Mouse (Mus musculus) heart, postnatal 10 days (tissue): ENCODE measurements around the gene B4galt1. TPM values are rescaled to one million over a fixed set of nuclear protein-coding genes. Genes with fewer than 3 reads are reported as not detected.

Experiments
- DNase-seq, 2 experiments: peaks; one replicate each; pipeline ENCODE4 v3.0.0; 2021
- intact Hi-C: fragments of 180-260 bp; cut with DNase I; formaldehyde crosslinking; loops from one replicate; pipeline ENCODE4 v1.15.1; 2025
- total RNA-seq, 2 experiments: library from RNA; stranded (reverse); gene quantifications; 2 replicates each; pipeline ENCODE4 v1.2.3; 2021

Gene B4galt1
- total RNA-seq, 2 experiments from 2014 or later: 95.5 to 103 TPM

- intact Hi-C loops: no loop called here
- DNase-seq: peak; percentile 83 to 86
Observed at GRCm38 (mm10) chr4:40844811-40845751, 8.7 kb downstream of the B4galt1 start.

DNA sequence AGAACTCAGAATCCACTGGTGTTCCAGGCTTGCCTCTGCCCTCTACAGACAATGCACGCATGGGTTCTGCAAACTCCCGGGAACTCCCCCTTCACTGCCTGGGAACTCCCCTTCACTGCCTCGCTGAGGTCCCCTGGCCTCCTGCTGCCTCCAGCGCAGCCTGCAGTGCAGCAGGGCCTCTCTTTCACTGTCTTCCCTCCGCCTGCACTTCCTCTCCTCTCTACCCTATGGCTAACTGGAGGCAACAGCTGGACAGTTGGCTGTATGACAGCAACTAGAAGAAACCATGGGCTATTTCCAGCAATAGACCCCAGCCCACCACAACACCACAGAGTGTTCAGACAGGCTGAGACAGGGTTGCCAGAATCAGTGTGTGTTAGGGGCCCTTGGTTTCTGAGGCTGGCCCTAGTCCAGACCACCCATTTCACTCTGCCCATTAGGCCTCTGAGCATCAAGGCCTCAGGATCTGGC is 9.5 kb downstream of the B4galt1 start:
- intact Hi-C loops: no loop called here
- peak; percentile 74 to 77 for DNase-seq

DNA sequence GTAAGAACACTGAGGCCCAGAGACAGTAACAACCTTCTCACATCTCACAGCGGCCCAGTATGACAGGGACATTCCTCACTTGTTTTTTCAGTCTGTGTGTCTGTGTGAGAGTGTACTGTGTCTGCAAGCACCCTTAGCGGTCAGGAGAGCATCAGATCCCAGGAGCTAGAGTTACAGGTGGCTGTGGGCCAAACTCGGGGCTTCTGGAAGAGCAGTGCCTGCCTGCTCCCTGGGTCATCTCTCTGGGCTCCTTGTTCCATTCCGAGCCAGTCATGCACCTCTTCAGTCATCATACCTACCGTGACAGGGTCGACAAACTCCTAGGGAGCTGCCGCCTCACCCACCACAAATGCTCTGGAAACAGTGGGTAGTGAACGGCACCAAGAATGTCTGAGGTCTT is 10.1 kb downstream of the B4galt1 start:
- intact Hi-C loops: no loop called here
- DNase-seq: peak in 1 of 2 experiments; percentile 42

GRCm38 (mm10) chr4:40840448-40840847 is 13.4 kb downstream of the B4galt1 start:
- intact Hi-C loops: no loop called here

DNA sequence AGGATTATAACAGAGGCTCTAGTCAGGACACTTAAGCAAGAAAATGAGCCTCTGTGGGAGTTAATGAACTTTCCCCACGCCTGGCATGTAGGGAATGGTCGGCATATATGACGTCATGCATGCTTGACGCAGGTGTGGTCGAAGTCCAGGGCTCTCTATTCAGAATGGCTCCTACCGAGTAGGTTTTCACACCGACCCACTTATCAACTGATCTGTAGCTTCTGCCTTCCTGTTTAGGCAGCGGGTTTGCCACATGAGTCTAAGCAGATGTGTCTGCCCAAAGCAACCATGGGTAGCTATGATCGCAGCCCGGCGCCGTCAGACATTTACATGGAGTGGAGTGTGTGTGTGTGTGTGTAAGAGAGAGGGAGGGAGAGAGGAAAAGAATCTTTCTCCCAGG is 14.6 kb downstream of the B4galt1 start:
- no peak for DNase-seq
- intact Hi-C loops: no loop called here

More at GRCm38 (mm10) chr4:40840448-40840847, 13.4 kb downstream of the B4galt1 start:
- no peak for DNase-seq

DNA sequence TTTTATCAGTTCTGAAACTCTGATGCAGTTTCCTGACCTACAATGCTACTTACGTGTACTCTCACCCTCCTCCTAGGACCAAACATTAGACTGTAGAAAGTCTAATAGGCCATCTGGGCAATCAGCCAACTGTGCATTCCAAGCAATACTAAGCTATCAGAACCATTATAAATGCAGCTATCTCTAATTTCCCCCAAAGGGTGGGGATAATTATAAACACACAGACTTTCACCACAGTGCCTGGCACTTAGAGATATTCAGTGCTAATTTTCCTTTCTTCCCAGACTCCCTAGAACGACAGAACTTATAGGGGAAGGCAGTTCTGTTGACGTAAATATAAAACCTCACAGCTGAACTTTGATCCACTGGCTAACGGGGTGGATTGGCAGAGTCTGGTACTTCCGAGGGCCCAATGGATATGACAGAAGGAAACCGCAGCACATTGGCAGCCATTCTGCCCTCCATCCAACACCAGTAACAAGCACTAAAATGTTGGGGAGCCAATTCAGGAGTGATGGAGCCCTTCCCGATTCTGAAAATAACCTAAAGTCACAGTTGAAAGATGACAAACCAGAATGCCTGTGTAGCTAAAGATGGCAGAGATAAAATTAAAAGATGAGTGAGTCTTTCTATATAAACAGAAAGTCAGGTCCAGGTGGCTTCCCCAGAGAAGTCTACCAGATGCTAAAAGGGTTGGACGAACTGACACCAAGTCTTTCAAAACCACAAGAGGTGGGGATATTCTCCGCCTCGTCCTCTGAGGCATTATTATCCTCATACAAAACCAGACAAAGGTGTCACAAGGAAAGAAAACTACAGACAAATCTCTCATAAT is 16.1 kb downstream of the B4galt1 start:
- intact Hi-C loops: no loop called here
- peak; percentile 70 to 80 for DNase-seq

- no peak for DNase-seq
- intact Hi-C loops: no loop called here
Observed at GRCm38 (mm10) chr4:40837008-40837407, 16.8 kb downstream of the B4galt1 start.

DNA sequence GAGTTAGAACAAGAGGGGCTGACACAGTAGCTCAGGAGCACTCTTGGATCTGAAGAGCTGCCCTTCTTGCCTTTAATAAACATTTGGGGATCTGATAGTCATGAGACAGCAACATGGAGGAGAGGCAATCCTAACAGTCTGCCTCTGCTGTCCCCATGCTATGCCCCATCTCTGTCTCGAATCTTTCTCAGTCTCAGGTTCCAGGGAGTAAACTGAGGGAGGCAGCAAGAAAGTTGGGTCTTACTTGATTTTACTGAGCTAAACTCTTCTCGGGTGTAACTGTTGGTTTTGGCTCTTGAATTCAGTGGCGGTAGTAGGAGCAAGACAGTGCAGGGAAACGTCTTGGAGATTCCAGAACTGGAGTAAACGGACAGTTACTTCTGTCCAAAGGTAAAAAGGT is 18.9 kb downstream of the B4galt1 start:
- DNase-seq: no peak
- intact Hi-C loops: no loop called here

DNA sequence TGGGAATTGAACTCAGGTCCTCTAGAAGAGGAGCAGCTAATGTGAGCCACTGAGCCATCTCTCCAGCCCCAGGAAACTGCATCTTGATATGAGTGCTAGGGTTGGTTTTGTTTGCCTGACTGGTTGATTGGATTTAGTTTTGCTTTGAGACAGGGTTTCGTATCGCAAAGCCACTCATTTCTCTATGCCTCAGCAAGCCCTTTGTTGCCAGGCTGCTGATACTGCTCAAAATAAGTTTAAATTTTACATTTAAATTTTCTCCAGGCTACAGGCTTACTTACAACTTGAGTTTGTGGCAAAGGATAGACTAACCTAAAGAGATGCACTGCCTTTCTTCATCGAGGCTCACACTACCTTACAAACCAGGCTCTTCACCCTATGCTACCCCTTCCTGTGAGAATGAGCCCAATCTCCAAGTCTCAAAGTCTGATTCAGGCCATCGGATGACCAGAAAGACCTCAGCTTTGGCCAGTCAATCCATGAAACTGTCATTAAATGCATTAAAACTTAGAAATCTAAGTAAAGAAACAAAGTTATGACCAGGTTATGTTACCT is 19.5 kb downstream of the B4galt1 start:
- intact Hi-C loops: no loop called here
- DNase-seq: no peak

DNA sequence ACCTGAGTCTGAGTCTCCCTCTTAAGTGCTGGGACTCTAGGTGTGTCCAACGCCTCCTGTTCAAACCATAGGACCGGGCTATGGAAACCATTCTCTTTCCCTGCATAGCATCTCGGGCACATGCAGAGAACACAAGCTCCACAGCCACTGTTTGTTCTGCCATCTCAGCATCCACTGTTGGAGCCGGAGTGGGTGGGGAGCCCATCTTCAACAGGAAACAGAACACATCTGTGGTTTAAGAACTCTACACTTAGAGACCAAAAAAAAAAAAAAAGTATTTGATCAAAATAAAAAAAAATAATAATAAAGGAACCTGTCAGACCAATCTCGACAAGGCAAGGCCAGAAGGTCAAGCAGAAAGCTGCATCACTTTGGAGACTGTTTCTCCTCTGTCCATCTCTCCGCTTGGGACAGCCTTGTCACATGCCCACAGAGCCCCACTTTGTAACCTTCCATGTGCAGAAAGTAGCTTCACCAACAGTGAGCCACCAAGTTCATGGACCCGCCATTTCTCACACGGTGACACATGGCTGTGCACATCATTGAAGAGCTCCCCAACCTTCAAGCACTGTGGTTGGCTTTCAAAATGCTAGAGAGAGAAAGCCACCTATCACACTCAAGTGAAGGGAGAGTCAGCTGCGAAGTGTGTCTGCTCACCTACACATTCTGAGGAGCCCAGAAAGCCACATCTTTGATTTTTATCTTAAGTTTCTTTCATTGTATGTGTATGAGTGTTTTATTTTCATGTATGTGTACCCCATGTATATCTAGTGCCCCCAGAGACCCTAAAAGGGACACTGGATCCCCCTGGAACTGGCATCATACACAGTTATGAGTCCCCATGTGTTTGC is 20.2 kb downstream of the B4galt1 start:
- no peak for DNase-seq
- intact Hi-C loops: no loop called here

GRCm38 (mm10) chr4:40830530-40830929 is 23.3 kb downstream of the B4galt1 start:
- no peak for DNase-seq
- intact Hi-C loops: no loop called here

DNA sequence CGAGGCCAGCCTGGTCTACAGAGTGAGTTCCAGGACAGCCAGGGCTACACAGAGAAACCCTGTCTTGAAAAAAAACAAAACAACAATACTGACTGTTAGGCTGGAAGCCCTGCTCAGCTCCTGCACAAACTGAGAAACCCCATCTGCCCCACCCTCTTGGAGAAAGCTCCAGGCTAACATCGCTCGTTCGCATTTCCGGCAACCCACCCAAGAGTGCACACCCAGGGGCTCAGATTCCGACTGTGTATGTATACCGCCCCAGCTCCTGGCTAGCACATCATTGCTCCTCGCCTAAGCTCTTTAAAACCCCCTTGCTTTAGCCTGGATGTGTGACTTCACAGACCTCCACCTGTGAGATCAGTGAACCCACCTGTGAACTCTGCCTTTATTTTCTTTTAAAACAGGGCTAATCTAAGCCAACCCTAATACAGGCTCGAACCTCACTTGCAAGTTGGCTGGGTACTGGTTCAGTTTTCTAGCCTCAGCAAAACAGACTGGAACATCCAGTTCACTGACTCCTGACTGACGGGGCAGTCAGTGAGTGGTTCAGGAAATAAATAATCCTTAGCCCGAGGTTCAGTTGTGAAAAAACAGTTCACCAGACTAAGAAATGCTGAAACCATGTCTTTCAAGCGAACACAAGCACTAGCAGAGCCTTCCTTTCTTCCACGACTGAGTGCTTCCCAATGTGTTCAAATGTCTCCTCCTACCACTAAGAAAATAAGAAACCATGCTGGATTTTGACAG is 24.0 kb downstream of the B4galt1 start:
- no peak for DNase-seq
- intact Hi-C loops: no loop called here

- intact Hi-C loops: no loop called here
- peak; percentile 65 to 77 for DNase-seq
Observed at GRCm38 (mm10) chr4:40828910-40829309, 24.9 kb downstream of the B4galt1 start.

GRCm38 (mm10) chr4:40827926-40828325 is 25.9 kb downstream of the B4galt1 start:
- DNase-seq: peak in 1 of 2 experiments; percentile 18
- intact Hi-C loops: no loop called here

GRCm38 (mm10) chr4:40826810-40827209 is 27.0 kb downstream of the B4galt1 start:
- intact Hi-C loops: no loop called here
- no peak for DNase-seq

- intact Hi-C loops: no loop called here
- DNase-seq: no peak
Observed at GRCm38 (mm10) chr4:40825981-40826380, 27.8 kb downstream of the B4galt1 start.

DNA sequence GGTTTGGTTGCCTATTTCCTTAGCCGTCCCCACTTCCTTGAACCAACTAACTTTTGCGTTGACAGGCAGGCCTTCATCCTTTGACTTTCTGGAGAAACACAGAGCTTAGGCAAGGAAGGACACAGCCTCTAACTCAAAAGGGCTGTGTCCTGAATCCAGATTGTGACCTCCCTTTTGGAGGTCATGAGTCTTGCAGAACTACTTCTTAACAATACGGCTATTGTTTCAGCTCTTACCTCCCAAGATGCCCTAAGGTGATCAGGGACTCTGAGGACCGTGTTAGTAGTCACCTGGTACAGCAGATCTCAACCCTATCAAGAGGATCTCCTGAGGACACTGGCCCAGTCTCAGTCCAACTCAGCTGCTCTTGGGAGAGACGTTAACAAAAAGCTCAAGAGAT is 28.7 kb downstream of the B4galt1 start:
- no peak for DNase-seq
- intact Hi-C loops: no loop called here

GRCm38 (mm10) chr4:40824505-40824904 is 29.3 kb downstream of the B4galt1 start:
- no peak for DNase-seq
- intact Hi-C loops: no loop called here

- intact Hi-C loops: no loop called here
- DNase-seq: no peak
Observed at GRCm38 (mm10) chr4:40823664-40824063, 30.1 kb downstream of the B4galt1 start.
